Mouse (Mus musculus): ENCODE results near the gene Kcnn3. TPM values are rescaled to one million over a fixed set of nuclear protein-coding genes. Genes with fewer than 3 reads are reported as not detected.

Gene Kcnn3
- total and polyA plus RNA-seq, 2 experiments from 2014 or later: 7.3 to 23.3 TPM

DNA sequence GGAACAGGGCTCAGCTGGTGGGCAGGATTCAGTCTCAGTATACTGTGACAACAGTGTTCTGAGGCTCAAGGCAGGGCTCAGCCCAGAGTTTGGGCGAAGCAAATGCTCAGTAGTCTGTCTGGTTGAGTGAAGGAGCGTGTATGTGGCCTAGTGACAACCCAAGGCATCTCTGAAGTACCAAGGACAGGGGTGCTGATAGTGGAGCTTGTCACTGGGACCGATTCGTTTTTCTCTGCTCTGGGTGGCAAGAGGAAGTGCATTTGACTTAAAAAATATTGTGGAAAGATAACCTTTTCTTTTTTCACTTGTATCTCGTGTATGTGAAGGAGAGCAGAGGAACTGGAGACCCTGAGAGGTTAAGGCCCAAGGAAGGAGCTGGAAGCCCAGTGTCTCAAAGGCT, 37.8 kb downstream of the Kcnn3 start:
- TF ChIP-seq CTCF (IDR thresholded peaks at IDR 0.05): no peak
- Histone ChIP-seq H3K9ac (replicated peaks; ENCODE audit: low read length, poor library complexity, severe bottlenecking) (no peak overlapping the region), H3K27ac (ENCODE audit: low read depth, low read length) (no peak overlapping the region), H3K4me1 (ENCODE audit: insufficient read depth, low read length) (peaks cover 3% of the 10 kb centered on the region; the same call in 1 of the 2 replicates), H3K4me3 (ENCODE audit: low read depth, low read length) (no peak overlapping the region), H3K27me3 (ENCODE audit: insufficient read depth, low read length) (no peaks in the 10 kb centered on the region), H3K36me3 (ENCODE audit: insufficient read depth, low read length) (no peaks in the 10 kb centered on the region), H3K4me2 (ENCODE audit: low read depth, low read length, poor library complexity, severe bottlenecking) (no peak overlapping the region), H3K9me3 (ENCODE audit: low read length) (no peaks in the 10 kb centered on the region)
- ATAC-seq (ENCODE audit: low FRiP score) (no peak), DNase-seq (ENCODE audit: low spot score) (no peak)
- WGBS: 73% methylated on average over 5 of the region's 5 CpGs

- Histone ChIP-seq H3K27ac (ENCODE audit: low read depth, low read length) (peak overlapping the region; percentile 27), H3K4me2 (ENCODE audit: low read depth, low read length, poor library complexity, severe bottlenecking) (no peak overlapping the region), H3K4me1 (ENCODE audit: insufficient read depth, low read length) (peaks cover 3% of the 10 kb centered on the region; the same call in 1 of the 2 replicates), H3K9me3 (ENCODE audit: low read length) (no peaks in the 10 kb centered on the region), H3K27me3 (ENCODE audit: insufficient read depth, low read length) (no peaks in the 10 kb centered on the region), H3K4me3 (ENCODE audit: low read depth, low read length) (no peak overlapping the region), H3K36me3 (ENCODE audit: insufficient read depth, low read length) (no peaks in the 10 kb centered on the region), H3K9ac (replicated peaks; ENCODE audit: low read length, poor library complexity, severe bottlenecking) (no peak overlapping the region)
- 47% methylated on average over 15 of the region's 15 CpGs for WGBS
- peak; percentile 59 for DNase-seq (ENCODE audit: low spot score)
- no peak for TF ChIP-seq CTCF (IDR thresholded peaks at IDR 0.05)
- ATAC-seq (ENCODE audit: low FRiP score): peak; percentile 52; the same call in 1 of the 2 replicates
Observed at GRCm38 (mm10) chr3:89558972-89559910, 39.3 kb downstream of the Kcnn3 start.

GRCm38 (mm10) chr3:89561386-89561785, 41.4 kb downstream of the Kcnn3 start:
- TF ChIP-seq CTCF (IDR thresholded peaks at IDR 0.05): no peak
- WGBS: 85% methylated on average over 6 of the region's 6 CpGs
- Histone ChIP-seq H3K9me3 (ENCODE audit: low read length) (no peaks in the 10 kb centered on the region), H3K4me2 (ENCODE audit: low read depth, low read length, poor library complexity, severe bottlenecking) (no peak overlapping the region), H3K36me3 (ENCODE audit: insufficient read depth, low read length) (no peaks in the 10 kb centered on the region), H3K9ac (replicated peaks; ENCODE audit: low read length, poor library complexity, severe bottlenecking) (no peak overlapping the region), H3K4me1 (ENCODE audit: insufficient read depth, low read length) (peaks cover 3% of the 10 kb centered on the region; the same call in 1 of the 2 replicates), H3K4me3 (ENCODE audit: low read depth, low read length) (no peak overlapping the region), H3K27me3 (ENCODE audit: insufficient read depth, low read length) (no peaks in the 10 kb centered on the region), H3K27ac (ENCODE audit: low read depth, low read length) (no peak overlapping the region)
- no peak for DNase-seq (ENCODE audit: low spot score)
- no peak for ATAC-seq (ENCODE audit: low FRiP score)

GRCm38 (mm10) chr3:89565371-89565770, 45.4 kb downstream of the Kcnn3 start:
- Histone ChIP-seq H3K9me3 (ENCODE audit: low read length) (no peaks in the 10 kb centered on the region), H3K36me3 (ENCODE audit: insufficient read depth, low read length) (no peaks in the 10 kb centered on the region), H3K9ac (replicated peaks; ENCODE audit: low read length, poor library complexity, severe bottlenecking) (no peak overlapping the region), H3K4me3 (ENCODE audit: low read depth, low read length) (no peak overlapping the region), H3K4me1 (ENCODE audit: insufficient read depth, low read length) (peaks cover 6% of the 10 kb centered on the region; the same call in 1 of the 2 replicates), H3K27ac (ENCODE audit: low read depth, low read length) (no peak overlapping the region), H3K4me2 (ENCODE audit: low read depth, low read length, poor library complexity, severe bottlenecking) (no peak overlapping the region), H3K27me3 (ENCODE audit: insufficient read depth, low read length) (no peaks in the 10 kb centered on the region)
- no peak for DNase-seq (ENCODE audit: low spot score)
- ATAC-seq (ENCODE audit: low FRiP score): no peak
- no peak for TF ChIP-seq CTCF (IDR thresholded peaks at IDR 0.05)
- WGBS: 88% methylated on average over 5 of the region's 5 CpGs

- Histone ChIP-seq H3K27me3 (ENCODE audit: insufficient read depth, low read length) (no peaks in the 10 kb centered on the region), H3K9ac (replicated peaks; ENCODE audit: low read length, poor library complexity, severe bottlenecking) (no peak overlapping the region), H3K9me3 (ENCODE audit: low read length) (no peaks in the 10 kb centered on the region), H3K36me3 (ENCODE audit: insufficient read depth, low read length) (no peaks in the 10 kb centered on the region), H3K27ac (ENCODE audit: low read depth, low read length) (no peak overlapping the region), H3K4me3 (ENCODE audit: low read depth, low read length) (no peak overlapping the region), H3K4me2 (ENCODE audit: low read depth, low read length, poor library complexity, severe bottlenecking) (no peak overlapping the region), H3K4me1 (ENCODE audit: insufficient read depth, low read length) (peaks cover 12% of the 10 kb centered on the region)
- no peak for ATAC-seq (ENCODE audit: low FRiP score)
- no peak for TF ChIP-seq CTCF (IDR thresholded peaks at IDR 0.05)
- 91% methylated on average over 1 of the region's 1 CpGs for WGBS
- DNase-seq (ENCODE audit: low spot score): no peak
Observed at GRCm38 (mm10) chr3:89569058-89569457, 49.1 kb downstream of the Kcnn3 start.

DNA sequence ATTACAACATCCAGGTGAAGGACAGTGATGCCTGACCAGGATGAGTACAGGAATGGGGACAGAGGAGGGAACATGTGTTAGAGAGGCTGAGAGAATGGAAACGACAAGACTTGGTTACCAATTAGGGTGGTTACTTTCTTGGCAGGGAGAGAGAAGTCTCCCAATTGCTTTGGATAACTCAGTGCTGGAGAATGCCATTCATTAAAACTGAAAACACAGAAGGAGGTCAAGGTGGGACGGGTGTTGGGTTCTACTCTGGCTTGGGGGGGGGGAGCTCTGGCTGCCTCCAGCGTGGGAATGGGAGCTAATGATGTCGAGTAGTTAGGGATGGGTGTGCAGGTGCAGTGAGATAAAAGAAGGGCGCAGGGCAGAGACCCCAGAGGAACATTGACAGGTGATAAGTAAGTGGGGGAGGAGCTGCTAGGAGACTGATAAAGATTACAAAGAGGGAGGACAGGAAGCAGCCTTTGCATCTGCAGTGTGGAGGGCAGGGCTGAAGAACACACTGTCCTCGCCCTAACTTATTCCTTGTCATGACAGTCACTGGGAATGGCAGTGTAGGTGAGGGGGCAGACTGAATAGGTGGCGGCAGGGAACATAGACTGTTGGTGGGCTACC, 49.9 kb downstream of the Kcnn3 start:
- Histone ChIP-seq H3K4me1 (ENCODE audit: insufficient read depth, low read length) (peaks cover 12% of the 10 kb centered on the region), H3K27ac (ENCODE audit: low read depth, low read length) (no peak overlapping the region), H3K4me2 (ENCODE audit: low read depth, low read length, poor library complexity, severe bottlenecking) (no peak overlapping the region), H3K9me3 (ENCODE audit: low read length) (no peaks in the 10 kb centered on the region), H3K9ac (replicated peaks; ENCODE audit: low read length, poor library complexity, severe bottlenecking) (no peak overlapping the region), H3K4me3 (ENCODE audit: low read depth, low read length) (no peak overlapping the region), H3K36me3 (ENCODE audit: insufficient read depth, low read length) (no peaks in the 10 kb centered on the region), H3K27me3 (ENCODE audit: insufficient read depth, low read length) (no peaks in the 10 kb centered on the region)
- ATAC-seq (ENCODE audit: low FRiP score) (no peak), DNase-seq (ENCODE audit: low spot score) (no peak)
- TF ChIP-seq CTCF (IDR thresholded peaks at IDR 0.05): no peak
- WGBS: 61% methylated on average over 7 of the region's 7 CpGs
